Mouse (Mus musculus) cortical plate, adult 2 months (tissue): ENCODE data around the gene Gm7271.

Experiments
- CTCF ChIP-seq: fragments of 200-500 bp; IDR thresholded peaks from 2 replicates; pipeline ENCODE4 v1.5.1; 2011; ENCODE audit warnings: mild to moderate bottlenecking, control low read depth, low read length; ENCODE audit not compliant: insufficient read depth; ENCODE audit errors: extremely low read depth
- POLR2A ChIP-seq: fragments of 200-500 bp; IDR thresholded peaks from 2 replicates; pipeline ENCODE4 v1.6.1; 2011; ENCODE audit warnings: mild to moderate bottlenecking, low read length, control low read depth; ENCODE audit not compliant: insufficient read depth; ENCODE audit errors: extremely low read depth

DNA sequence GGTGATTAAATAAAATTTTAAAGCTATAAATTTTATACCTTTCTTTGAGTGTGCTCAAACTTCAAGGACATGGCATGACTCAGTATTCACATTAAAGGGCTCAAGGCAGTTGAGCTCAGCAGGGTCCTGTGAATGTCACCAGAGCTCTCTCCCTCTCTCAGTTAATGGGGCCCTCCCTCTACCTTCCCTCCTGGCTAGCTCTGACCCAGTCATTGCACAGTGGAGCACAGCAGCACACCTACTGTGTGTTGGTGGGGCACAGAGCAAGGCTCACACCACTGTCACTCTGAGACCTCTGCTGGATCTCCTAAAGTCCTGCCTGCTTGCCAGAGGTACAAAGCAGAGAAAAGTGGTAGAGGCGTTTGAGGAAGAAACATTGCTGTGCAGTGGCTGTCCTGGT lies 52.4 kb downstream of the Gm7271 start:
- TF ChIP-seq CTCF = no peak
- TF ChIP-seq POLR2A = no peak
